Mouse (Mus musculus): ENCODE results near the gene Tmem210. TPM values are rescaled to one million over a fixed set of nuclear protein-coding genes. Genes with fewer than 3 reads are reported as not detected.

The Tmem210 gene
- polyA plus RNA-seq, 1 experiment from 2014 or later, result not detected

GRCm38 (mm10) chr2:25289651-25290050 is 1.7 kb downstream of the Tmem210 start, which contains the start of gene Lrrc26:
Lrrc26 (plus strand) TSS chr2:25289915.
- Histone ChIP-seq H3K27me3 (ENCODE audit: control insufficient read depth, insufficient read depth, low read length) (peaks cover 52% of the 10 kb centered on the region), H3K27ac (ENCODE audit: low read depth, low read length) (no peak within 1 kb of the TSS), H3K4me2 (ENCODE audit: low read depth, low read length) (peak within 1 kb of the TSS; percentile 41), H3K9ac (replicated peaks; ENCODE audit: low read depth, low read length) (peak within 1 kb of the TSS; percentile 21), H3K4me3 (ENCODE audit: low read depth, low read length) (peak within 1 kb of the TSS; percentile 15), H3K9me3 (ENCODE audit: control insufficient read depth, low read length) (no peaks in the 10 kb centered on the region), H3K4me1 (ENCODE audit: control insufficient read depth, insufficient read depth, low read length) (peaks cover 18% of the 10 kb centered on the region), H3K36me3 (ENCODE audit: control insufficient read depth, insufficient read depth, low read length) (peaks cover 12% of the 10 kb centered on the region)
- no peak for ATAC-seq (ENCODE audit: low read depth)
- 11% methylated on average over 11 of the region's 11 CpGs for WGBS

DNA sequence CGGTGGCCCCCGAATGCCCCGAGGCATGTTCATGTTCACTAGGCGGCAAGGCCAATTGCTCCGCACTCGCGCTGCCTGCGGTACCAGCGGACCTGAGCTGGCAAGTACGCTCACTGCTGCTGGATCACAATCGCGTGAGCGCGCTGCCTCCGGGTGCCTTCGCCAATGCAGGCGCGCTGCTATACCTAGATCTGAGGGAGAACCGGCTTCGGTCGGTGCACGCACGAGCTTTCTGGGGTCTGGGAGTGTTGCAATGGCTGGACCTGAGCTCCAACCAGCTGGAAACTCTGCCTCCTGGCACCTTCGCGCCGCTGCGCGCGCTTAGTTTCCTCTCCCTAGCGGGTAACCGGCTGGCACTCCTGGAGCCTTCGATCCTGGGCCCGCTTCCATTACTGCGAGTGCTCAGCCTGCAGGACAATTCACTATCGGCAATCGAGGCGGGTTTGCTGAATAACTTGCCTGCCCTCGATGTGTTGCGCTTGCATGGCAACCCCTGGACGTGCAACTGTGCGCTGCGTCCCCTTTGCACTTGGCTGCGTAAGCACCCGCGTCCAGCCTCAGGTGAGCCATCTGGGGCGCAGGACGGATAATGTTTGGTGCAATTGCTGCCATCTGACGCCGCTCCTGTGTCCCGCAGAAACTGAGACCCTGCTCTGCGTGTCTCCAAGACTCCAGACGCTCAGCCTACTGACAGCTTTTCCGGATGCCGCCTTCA is 2.3 kb downstream of the Tmem210 start:
- 2% methylated on average over 54 of the region's 54 CpGs for WGBS
- H3K9ac ChIP-seq (replicated peaks; ENCODE audit: low read depth, low read length), result peak overlapping the region; percentile 21; the same call in 1 of the 2 replicates
- H3K27me3 ChIP-seq (ENCODE audit: control insufficient read depth, insufficient read depth, low read length), result peaks cover 52% of the 10 kb centered on the region
- no peaks in the 10 kb centered on the region for H3K9me3 ChIP-seq (ENCODE audit: control insufficient read depth, low read length)
- peaks cover 6% of the 10 kb centered on the region for H3K36me3 ChIP-seq (ENCODE audit: control insufficient read depth, insufficient read depth, low read length)
- peak overlapping the region; percentile 15 for H3K4me3 ChIP-seq (ENCODE audit: low read depth, low read length)
- peak; percentile 38; the same call in 1 of the 2 replicates for ATAC-seq (ENCODE audit: low read depth)
- no peak overlapping the region for H3K27ac ChIP-seq (ENCODE audit: low read depth, low read length)
- peaks cover 18% of the 10 kb centered on the region for H3K4me1 ChIP-seq (ENCODE audit: control insufficient read depth, insufficient read depth, low read length)
- H3K4me2 ChIP-seq (ENCODE audit: low read depth, low read length), result peak overlapping the region; percentile 41

DNA sequence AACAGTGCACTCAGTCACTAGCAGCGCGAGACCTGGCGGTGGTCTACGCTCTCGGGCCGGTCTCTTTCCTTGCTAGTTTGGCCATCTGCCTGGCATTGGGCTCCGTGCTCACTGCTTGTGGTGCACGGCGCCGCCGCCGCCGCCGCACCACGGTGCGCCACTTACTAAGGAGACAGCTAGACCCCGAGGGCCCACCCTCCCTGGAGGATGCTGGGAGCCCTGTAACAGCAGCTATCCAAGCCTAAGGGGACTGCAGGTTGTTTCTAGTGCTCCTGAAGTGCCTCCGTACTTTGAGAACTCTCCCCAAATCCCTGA is 2.8 kb downstream of the Tmem210 start:
- Histone ChIP-seq H3K4me1 (ENCODE audit: control insufficient read depth, insufficient read depth, low read length) (peaks cover 18% of the 10 kb centered on the region), H3K4me3 (ENCODE audit: low read depth, low read length) (peak overlapping the region; percentile 15; the same call in 1 of the 2 replicates), H3K4me2 (ENCODE audit: low read depth, low read length) (peak overlapping the region; percentile 41), H3K36me3 (ENCODE audit: control insufficient read depth, insufficient read depth, low read length) (peaks cover 4% of the 10 kb centered on the region), H3K9me3 (ENCODE audit: control insufficient read depth, low read length) (no peaks in the 10 kb centered on the region), H3K27me3 (ENCODE audit: control insufficient read depth, insufficient read depth, low read length) (peaks cover 52% of the 10 kb centered on the region), H3K27ac (ENCODE audit: low read depth, low read length) (no peak overlapping the region), H3K9ac (replicated peaks; ENCODE audit: low read depth, low read length) (no peak overlapping the region)
- no peak for ATAC-seq (ENCODE audit: low read depth)
- WGBS, result 2% methylated on average over 18 of the region's 18 CpGs

DNA sequence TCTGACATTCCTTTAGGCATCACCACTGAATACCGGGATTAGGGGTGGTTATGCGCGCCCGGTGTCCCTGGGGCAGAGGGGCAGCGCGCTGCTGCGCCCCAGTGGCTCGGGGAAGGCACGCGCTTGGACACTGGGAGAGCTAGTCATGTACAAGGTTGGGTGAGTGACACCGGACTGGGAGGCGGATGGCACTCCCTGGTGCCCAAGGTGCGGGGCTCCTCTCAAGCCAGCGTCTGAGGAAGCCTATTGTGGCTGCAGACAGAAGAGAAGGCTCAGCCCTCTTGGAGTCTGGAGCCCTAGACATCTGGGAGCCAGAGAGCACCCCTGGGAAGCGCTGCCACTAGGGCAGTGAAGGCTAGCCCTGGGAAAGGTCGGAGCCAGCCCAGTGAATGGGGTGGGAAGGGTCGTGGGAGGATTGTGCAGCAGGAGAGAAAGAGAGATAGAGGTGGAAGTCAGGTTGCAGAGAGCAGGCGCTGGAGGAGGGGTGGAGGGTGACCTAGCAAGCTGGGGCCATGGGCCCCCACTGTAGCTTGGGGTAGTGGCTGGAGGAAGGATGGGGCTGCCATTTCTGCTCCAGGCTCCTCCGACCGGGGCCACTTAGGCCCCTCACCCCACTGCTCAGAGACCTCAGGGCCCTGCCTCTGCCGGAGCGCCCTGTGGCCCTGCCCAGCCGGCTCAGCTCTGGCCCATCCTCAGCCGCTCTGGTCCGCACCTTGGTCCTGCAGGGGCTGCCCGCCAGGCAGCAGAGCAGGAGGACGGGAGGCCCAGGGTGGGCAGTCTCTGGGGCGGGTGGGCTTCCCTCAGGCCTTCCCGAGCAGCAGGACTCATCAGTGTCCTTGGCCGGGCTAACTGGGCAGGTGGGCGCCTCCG is 3.5 kb downstream of the Tmem210 start:
- ATAC-seq (ENCODE audit: low read depth), result 0 out of 2 replicates have a peak, but pooled peaks have one; percentile 9
- no peak overlapping the region for H3K27ac ChIP-seq (ENCODE audit: low read depth, low read length)
- peak overlapping the region; percentile 41; the same call in 1 of the 2 replicates for H3K4me2 ChIP-seq (ENCODE audit: low read depth, low read length)
- H3K36me3 ChIP-seq (ENCODE audit: control insufficient read depth, insufficient read depth, low read length), result peaks cover 4% of the 10 kb centered on the region; the same call in 1 of the 2 replicates
- peaks cover 18% of the 10 kb centered on the region for H3K4me1 ChIP-seq (ENCODE audit: control insufficient read depth, insufficient read depth, low read length)
- H3K4me3 ChIP-seq (ENCODE audit: low read depth, low read length), result no peak overlapping the region
- H3K27me3 ChIP-seq (ENCODE audit: control insufficient read depth, insufficient read depth, low read length), result peaks cover 54% of the 10 kb centered on the region
- H3K9ac ChIP-seq (replicated peaks; ENCODE audit: low read depth, low read length), result no peak overlapping the region
- no peaks in the 10 kb centered on the region for H3K9me3 ChIP-seq (ENCODE audit: control insufficient read depth, low read length)
- WGBS, result 6% methylated on average over 30 of the region's 32 CpGs

DNA sequence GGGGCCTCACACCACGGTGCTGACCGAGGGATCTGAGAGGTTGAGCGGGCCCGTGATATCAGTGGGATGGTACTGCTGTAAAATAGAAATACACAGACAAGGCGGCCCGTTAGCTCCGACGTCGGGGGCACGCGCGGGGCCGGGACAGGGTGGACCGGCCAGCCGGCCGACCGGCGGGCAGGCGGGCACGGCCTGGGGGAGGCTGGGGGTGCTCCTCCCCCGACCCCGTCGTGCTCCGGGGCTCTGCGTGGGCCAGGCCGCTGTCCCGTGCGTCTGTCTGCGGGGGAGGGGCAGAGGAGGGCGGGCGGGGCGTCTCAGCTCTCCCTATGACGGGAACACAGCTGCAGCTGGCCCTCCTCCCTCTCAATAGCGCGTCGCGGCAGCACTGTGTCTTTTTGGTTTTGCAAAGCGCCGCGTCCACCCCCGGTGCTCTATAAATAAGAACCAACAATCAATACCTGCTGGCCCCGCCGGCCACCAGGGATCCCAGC is 4.2 kb downstream of the Tmem210 start:
- ATAC-seq (ENCODE audit: low read depth), result peak; percentile 16; the same call in 1 of the 2 replicates

GRCm38 (mm10) chr2:25292856-25293255 is 4.9 kb downstream of the Tmem210 start:
- peaks cover 61% of the 10 kb centered on the region for H3K27me3 ChIP-seq (ENCODE audit: control insufficient read depth, insufficient read depth, low read length)
- H3K4me1 ChIP-seq (ENCODE audit: control insufficient read depth, insufficient read depth, low read length), result peaks cover 18% of the 10 kb centered on the region
- H3K36me3 ChIP-seq (ENCODE audit: control insufficient read depth, insufficient read depth, low read length), result peaks cover 13% of the 10 kb centered on the region
- no peaks in the 10 kb centered on the region for H3K9me3 ChIP-seq (ENCODE audit: control insufficient read depth, low read length)
- no peak overlapping the region for H3K4me2 ChIP-seq (ENCODE audit: low read depth, low read length)
- ATAC-seq (ENCODE audit: low read depth), result no peak
- no peak overlapping the region for H3K4me3 ChIP-seq (ENCODE audit: low read depth, low read length)
- WGBS, result 0% methylated on average over 1 of the region's 1 CpGs
- H3K27ac ChIP-seq (ENCODE audit: low read depth, low read length), result no peak overlapping the region
- H3K9ac ChIP-seq (replicated peaks; ENCODE audit: low read depth, low read length), result no peak overlapping the region

More for the DNA sequence above, 4.2 kb downstream of the Tmem210 start:
- peaks cover 18% of the 10 kb centered on the region for H3K4me1 ChIP-seq (ENCODE audit: control insufficient read depth, insufficient read depth, low read length)
- H3K27me3 ChIP-seq (ENCODE audit: control insufficient read depth, insufficient read depth, low read length), result peaks cover 56% of the 10 kb centered on the region
- H3K9ac ChIP-seq (replicated peaks; ENCODE audit: low read depth, low read length), result 0 out of 2 replicates have a peak overlapping the region, but pooled peaks have one; percentile 32
- H3K27ac ChIP-seq (ENCODE audit: low read depth, low read length), result no peak overlapping the region
- 6% methylated on average over 24 of the region's 43 CpGs for WGBS
- H3K9me3 ChIP-seq (ENCODE audit: control insufficient read depth, low read length), result no peaks in the 10 kb centered on the region
- H3K36me3 ChIP-seq (ENCODE audit: control insufficient read depth, insufficient read depth, low read length), result peaks cover 8% of the 10 kb centered on the region
- H3K4me2 ChIP-seq (ENCODE audit: low read depth, low read length), result peak overlapping the region; percentile 35
- peak overlapping the region; percentile 22 for H3K4me3 ChIP-seq (ENCODE audit: low read depth, low read length)

GRCm38 (mm10) chr2:25293706-25294105 is 5.8 kb downstream of the Tmem210 start:
- no peak for ATAC-seq (ENCODE audit: low read depth)
- H3K4me2 ChIP-seq (ENCODE audit: low read depth, low read length), result no peak overlapping the region
- H3K9ac ChIP-seq (replicated peaks; ENCODE audit: low read depth, low read length), result no peak overlapping the region
- peaks cover 13% of the 10 kb centered on the region for H3K36me3 ChIP-seq (ENCODE audit: control insufficient read depth, insufficient read depth, low read length)
- no peak overlapping the region for H3K4me3 ChIP-seq (ENCODE audit: low read depth, low read length)
- H3K9me3 ChIP-seq (ENCODE audit: control insufficient read depth, low read length), result no peaks in the 10 kb centered on the region
- no peak overlapping the region for H3K27ac ChIP-seq (ENCODE audit: low read depth, low read length)
- peaks cover 56% of the 10 kb centered on the region for H3K27me3 ChIP-seq (ENCODE audit: control insufficient read depth, insufficient read depth, low read length)
- peaks cover 18% of the 10 kb centered on the region for H3K4me1 ChIP-seq (ENCODE audit: control insufficient read depth, insufficient read depth, low read length)
- 79% methylated on average over 9 of the region's 9 CpGs for WGBS

DNA sequence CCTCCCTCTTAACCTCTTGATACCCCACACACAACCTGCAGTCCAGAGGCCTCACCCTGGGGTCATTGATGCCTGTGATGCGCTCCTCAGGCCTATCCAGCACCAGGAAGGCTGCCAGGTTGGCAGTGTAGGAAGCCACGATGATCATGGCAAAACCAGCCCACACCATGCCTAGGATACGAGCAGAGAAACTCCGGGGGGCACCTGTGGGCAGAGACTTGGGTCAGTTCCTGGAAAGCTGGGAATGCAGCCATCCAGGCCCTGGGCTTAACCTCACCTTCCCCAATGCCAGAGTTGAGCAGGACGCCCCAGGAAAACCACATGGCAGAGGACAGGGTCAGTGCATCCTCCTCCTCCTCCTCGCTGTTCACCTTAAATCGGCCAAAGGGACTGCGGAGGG is 9.1 kb downstream of the Tmem210 start:
- Histone ChIP-seq H3K4me2 (ENCODE audit: low read depth, low read length) (no peak overlapping the region), H3K4me1 (ENCODE audit: control insufficient read depth, insufficient read depth, low read length) (peaks cover 4% of the 10 kb centered on the region), H3K9ac (replicated peaks; ENCODE audit: low read depth, low read length) (no peak overlapping the region), H3K4me3 (ENCODE audit: low read depth, low read length) (no peak overlapping the region), H3K27ac (ENCODE audit: low read depth, low read length) (no peak overlapping the region), H3K9me3 (ENCODE audit: control insufficient read depth, low read length) (no peaks in the 10 kb centered on the region), H3K27me3 (ENCODE audit: control insufficient read depth, insufficient read depth, low read length) (peaks cover 24% of the 10 kb centered on the region), H3K36me3 (ENCODE audit: control insufficient read depth, insufficient read depth, low read length) (peaks cover 13% of the 10 kb centered on the region)
- WGBS, result 79% methylated on average over 6 of the region's 8 CpGs
- ATAC-seq (ENCODE audit: low read depth), result no peak

All from neural tube, embryonic 14.5 days (tissue).